Mouse (Mus musculus) heart, postnatal 14 days (tissue): ENCODE measurements at regions not wholly inside any gene's neighbourhood (a gene's known extent, or its start where the extent isn't known, plus 50 kb on each side); places are given as distances from the start of the nearest gene placed in this dataset.

Experiments
- DNase-seq, 2 experiments: peaks; one replicate each; pipeline ENCODE4 v3.0.0; 2021 to 2022
- intact Hi-C: fragments of 180-260 bp; cut with DNase I; formaldehyde crosslinking; loops from one replicate; pipeline ENCODE4 v1.15.1; 2025

DNA sequence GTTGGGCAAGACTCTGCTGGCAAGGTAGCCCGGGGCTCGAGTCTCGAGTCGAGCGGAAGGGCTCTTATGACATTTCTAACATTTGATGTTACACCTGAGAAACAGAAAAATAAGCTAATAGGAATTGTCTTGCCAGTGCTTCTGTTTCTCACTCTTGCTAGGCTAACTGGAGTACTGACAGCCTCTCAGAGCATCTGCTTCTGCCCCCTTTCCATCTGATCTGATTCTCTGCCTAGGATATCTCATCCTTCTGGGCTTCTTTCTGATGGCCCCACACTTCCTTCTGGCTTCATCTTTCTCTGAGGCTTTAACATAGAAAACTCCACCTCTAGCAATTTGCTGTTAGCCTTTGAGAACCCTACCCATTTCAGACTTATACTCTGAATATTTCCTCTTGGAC, 95.0 kb upstream of the Arhgef9 start:
- intact Hi-C loops, result no loop called here
- DNase-seq, result no peak

DNA sequence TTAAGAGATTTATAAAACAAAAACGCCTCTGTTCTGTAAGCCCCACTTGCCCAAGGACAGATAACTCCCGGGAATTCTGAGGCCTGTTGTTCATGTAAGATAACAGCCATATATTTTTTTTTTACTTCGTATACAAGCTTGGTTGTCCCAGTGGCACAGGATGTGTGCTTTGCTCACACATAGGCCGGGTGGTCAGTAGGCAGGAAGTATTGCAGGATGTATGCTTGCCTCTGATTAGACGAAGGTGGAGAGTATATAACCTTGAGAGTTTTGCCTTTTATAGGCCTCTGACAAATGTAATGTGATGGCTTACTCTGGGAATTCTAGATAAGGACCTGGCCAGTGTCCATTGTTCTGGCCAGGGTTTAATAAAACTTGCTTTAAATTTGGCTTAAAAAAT, 85.4 kb upstream of the Arhgef9 start:
- no peak for DNase-seq
- intact Hi-C loops, result no loop called here

DNA sequence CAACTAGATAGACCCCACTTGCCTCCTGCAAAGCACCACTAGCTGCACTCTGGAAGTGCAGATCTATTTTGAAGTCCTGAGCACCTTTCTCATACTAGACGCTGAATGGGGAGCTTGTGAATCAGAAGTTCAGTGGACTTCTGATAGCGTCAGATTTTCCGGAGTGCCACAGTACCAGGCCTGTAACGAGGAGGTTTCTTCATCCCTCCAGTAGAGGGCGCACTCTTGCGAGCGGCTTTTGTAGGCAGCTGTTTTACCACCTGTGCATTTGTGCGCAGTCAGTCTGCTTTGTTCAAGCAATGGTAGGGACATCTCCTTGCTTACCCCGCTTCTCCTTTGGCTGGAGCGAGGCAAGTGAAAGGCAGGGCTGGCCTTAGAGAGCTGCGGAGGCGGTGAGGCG, 56.9 kb upstream of the Arhgef9 start:
- DNase-seq, result peak; percentile 3 to 34
- intact Hi-C loops, result loop anchor here (5.0 kb wide), 1 partner anchor 484 kb away; no protein-coding TSS in a partner anchor
